Mouse (Mus musculus): ENCODE results near the gene Phf13.

DNA sequence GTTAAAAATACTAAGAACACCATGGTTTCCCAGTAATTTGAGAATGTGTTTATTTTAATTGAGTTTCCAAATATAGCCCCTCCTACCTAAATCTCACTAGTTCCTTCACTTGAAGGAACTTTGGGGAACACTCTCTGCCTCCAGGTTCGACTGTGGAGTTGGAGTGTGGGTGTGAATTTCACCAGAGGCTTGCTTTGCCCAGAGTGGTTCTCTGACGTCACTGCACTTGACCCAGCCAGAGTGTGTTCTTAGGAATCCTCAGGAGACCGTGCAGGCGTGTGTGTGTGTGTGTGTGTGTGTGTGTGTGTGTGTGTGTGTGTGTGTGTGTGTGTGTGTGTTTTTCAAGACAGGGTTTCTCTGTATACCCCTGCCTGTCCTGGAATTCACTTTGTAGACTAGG is 4.8 kb upstream of the Phf13 start:
- TF ChIP-seq CTCF (IDR thresholded peaks at IDR 0.05; ENCODE audit: borderline replicate concordance, extremely low read depth, insufficient read depth, insufficient read length) (no peak), POLR2A (IDR thresholded peaks at IDR 0.05; ENCODE audit: borderline replicate concordance, extremely low read depth, insufficient read depth, insufficient read length, poor library complexity, severe bottlenecking) (no peak)
